Mouse (Mus musculus) bone marrow, adult 2 months (tissue): ENCODE results near the gene Gm45062. TPM values are rescaled to one million over a fixed set of nuclear protein-coding genes. Genes with fewer than 3 reads are reported as not detected.
A peak's percentile ranks its signal among the peaks of the same experiment; 100 is the strongest.

Experiments used
- H3K27ac ChIP-seq: fragments of 200-500 bp; 2 replicates; pipeline ENCODE4 v1.5.1; 2012; ENCODE audit warnings: low read depth, mild to moderate bottlenecking, control low read depth, inconsistent platforms, low read length; ENCODE audit not compliant: control insufficient read depth, poor library complexity, insufficient read depth
- H3K4me1 ChIP-seq: fragments of 200-500 bp; 2 replicates; pipeline ENCODE4 v1.6.1; 2011; ENCODE audit warnings: low read length; ENCODE audit not compliant: control insufficient read depth, insufficient read depth
- H3K4me3 ChIP-seq: fragments of 200-500 bp; replicated peaks from 2 replicates; pipeline ENCODE3; 2011; ENCODE audit warnings: mild to moderate bottlenecking, low read depth, low read length, control low read depth; ENCODE audit not compliant: control insufficient read depth
- CTCF ChIP-seq: fragments of 200-500 bp; IDR thresholded peaks from 2 replicates; pipeline ENCODE4 v1.5.1; 2011; ENCODE audit warnings: low read length, control low read depth; ENCODE audit not compliant: control insufficient read depth, insufficient read depth
- POLR2A ChIP-seq: fragments of 200-500 bp; IDR thresholded peaks from 2 replicates; pipeline ENCODE4 v1.6.1; 2011; ENCODE audit warnings: low read depth, mild to moderate bottlenecking, control low read depth, low read length, borderline replicate concordance; ENCODE audit not compliant: control insufficient read depth
- WGBS: fragments of 180-500 bp; shearing (Covaris S2); methylation state at CpG from one replicate; pipeline ENCODE4 v1.1.7; 2018; 5-methylcytosine and 5-hydroxymethylcytosine counted together
- polyA plus RNA-seq: library from polyadenylated mRNA; stranded (reverse); fragments of >200 nt; gene quantifications from 2 replicates; pipeline ENCODE4 v1.2.4, GENCODE M21; 2011; ENCODE audit warnings: low replicate concordance; ENCODE audit not compliant: missing spikeins, insufficient read depth, insufficient read length

The Gm45062 gene
- polyA plus RNA-seq, 1 experiment = 4.1 TPM

GRCm38 (mm10) chr6:8487044-8487853 lies 228.0 kb downstream of the Gm45062 start:
- TF ChIP-seq POLR2A = no peak
- no peak for TF ChIP-seq CTCF

DNA sequence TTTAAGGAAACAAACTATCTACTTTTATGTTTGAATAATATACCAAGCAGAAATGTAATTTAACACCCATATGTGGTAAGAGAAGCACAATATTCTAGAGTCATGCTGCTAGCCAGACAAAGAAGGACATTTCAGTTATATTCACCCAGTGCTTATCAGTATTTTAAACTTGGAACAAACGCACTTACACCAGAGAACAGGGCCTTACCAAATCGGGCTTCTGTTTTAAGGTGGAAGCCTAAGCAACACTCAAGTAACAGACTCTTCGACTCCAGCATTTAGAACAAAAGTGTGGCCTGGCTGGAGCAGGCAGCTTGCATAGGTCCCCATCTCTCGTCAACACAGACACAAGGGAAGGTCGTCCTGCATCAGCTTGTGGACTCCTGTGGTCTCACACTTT lies 229.0 kb downstream of the Gm45062 start:
- WGBS = 59% methylated on average over 5 of the region's 5 CpGs
- TF ChIP-seq POLR2A (no peak), CTCF (no peak)
- H3K4me3 ChIP-seq = no peak overlapping the region
- H3K27ac ChIP-seq = peak overlapping the region; percentile 9; the same call in 1 of the 2 replicates
- H3K4me1 ChIP-seq = peaks cover 7% of the 10 kb centered on the region

More at GRCm38 (mm10) chr6:8487044-8487853, 228.0 kb downstream of the Gm45062 start:
- 65% methylated on average over 20 of the region's 20 CpGs for WGBS
- peaks cover 7% of the 10 kb centered on the region for H3K4me1 ChIP-seq
- peak overlapping the region; percentile 55 for H3K4me3 ChIP-seq
- H3K27ac ChIP-seq = peak overlapping the region; percentile 83

- TF ChIP-seq POLR2A = no peak
- WGBS = 91% methylated on average over 7 of the region's 7 CpGs
- Histone ChIP-seq H3K27ac (no peak overlapping the region), H3K4me1 (peaks cover 7% of the 10 kb centered on the region), H3K4me3 (no peak overlapping the region)
Measured at GRCm38 (mm10) chr6:8489266-8489665, 230.0 kb downstream of the Gm45062 start.

DNA sequence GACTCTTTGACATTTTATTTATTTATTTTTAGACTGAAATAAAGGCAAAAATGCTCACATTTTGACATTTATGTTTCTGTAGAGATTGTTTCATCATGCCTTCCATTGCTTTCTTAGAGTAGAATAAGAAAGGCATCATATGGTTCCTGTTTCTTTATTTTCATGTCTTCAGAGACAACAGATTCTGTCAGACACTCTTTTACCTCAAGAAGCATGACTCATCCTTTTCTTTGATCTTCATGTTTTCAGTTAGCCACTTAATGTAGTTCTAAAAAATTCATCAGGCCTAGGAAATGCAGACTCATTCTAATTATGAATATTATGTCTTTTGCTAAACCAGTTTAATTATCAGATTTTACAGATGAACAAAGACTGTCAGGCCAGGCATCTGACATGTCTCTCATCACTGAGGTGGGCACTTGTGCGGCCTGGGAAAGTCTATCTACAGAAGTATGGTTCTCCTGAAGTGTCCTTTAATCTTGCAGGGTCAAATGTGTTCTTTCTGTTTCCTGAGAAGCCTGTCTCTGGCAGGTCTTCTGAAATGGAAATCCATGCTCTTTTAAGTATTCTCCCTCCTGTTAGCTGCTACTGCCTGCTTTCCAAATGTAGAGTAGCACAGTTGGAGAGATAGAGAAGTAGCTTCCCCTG lies 230.8 kb downstream of the Gm45062 start:
- Histone ChIP-seq H3K4me1 (peaks cover 6% of the 10 kb centered on the region), H3K27ac (no peak overlapping the region), H3K4me3 (no peak overlapping the region)
- TF ChIP-seq CTCF (no peak), POLR2A (no peak)
- WGBS = 88% methylated on average over 1 of the region's 1 CpGs

DNA sequence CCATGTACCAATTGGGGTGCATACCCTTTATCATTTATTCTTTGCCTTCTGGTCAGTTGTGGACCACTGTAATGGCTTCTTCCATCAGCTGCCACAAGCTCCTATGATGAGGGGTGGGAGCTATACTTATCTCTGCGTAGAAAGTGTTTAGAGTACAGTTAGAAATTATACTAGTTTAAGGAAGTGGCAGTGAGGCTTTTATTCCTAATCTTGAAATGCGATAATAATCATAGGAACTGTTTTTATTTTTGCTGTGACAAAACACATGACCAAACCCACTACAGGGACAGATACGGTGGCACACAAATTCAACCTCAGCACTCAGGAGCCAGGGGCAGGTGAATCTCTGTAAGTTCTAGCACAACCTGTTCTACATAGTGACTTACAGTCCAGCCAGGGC lies 233.0 kb downstream of the Gm45062 start:
- H3K27ac ChIP-seq = no peak overlapping the region
- H3K4me3 ChIP-seq = no peak overlapping the region
- peaks cover 6% of the 10 kb centered on the region for H3K4me1 ChIP-seq
- TF ChIP-seq CTCF = no peak
- no peak for TF ChIP-seq POLR2A
- WGBS = 72% methylated on average over 3 of the region's 3 CpGs

- 32% methylated on average over 5 of the region's 5 CpGs for WGBS
- peaks cover 3% of the 10 kb centered on the region; the same call in 1 of the 2 replicates for H3K4me1 ChIP-seq
- no peak overlapping the region for H3K4me3 ChIP-seq
- no peak overlapping the region; the same call in 1 of the 2 replicates for H3K27ac ChIP-seq
- TF ChIP-seq POLR2A = no peak
- TF ChIP-seq CTCF = no peak
Measured at GRCm38 (mm10) chr6:8495109-8495826, 236.0 kb downstream of the Gm45062 start.

GRCm38 (mm10) chr6:8495827-8496222 lies 236.6 kb downstream of the Gm45062 start:
- 66% methylated on average over 4 of the region's 4 CpGs for WGBS
- TF ChIP-seq CTCF (no peak), POLR2A (no peak)
- Histone ChIP-seq H3K4me1 (peaks cover 3% of the 10 kb centered on the region; the same call in 1 of the 2 replicates), H3K4me3 (no peak overlapping the region), H3K27ac (no peak overlapping the region)

DNA sequence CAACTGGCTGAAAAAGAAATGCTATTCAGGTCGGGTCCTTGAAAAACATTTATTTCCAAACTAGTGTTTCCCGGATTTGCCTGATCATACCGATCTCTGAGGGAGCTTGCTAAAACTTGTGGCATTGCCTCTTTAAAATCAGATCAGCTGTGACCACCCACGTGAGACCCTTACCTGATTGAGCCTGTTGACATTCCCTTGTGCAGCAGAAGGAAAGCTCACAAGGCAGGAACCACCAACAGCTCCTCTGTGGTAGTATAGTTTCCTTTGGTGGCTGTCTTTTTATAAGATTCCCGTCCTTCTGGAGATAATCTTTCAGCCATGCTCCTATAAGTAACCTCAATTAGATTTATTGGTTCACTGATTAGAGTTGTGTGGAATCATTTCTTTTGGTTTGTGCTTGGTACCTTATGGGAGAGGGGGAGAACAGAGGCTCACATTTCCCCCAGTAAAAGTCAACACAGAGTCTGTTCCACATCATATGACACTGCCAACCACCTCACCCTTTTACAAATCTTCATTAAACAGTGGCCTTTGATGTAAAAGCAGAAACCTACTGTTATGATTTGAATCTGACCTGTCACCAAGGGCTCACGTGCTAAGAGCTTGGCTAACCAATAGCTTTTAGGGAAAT lies 238.1 kb downstream of the Gm45062 start:
- no peak overlapping the region for H3K27ac ChIP-seq
- peaks cover 3% of the 10 kb centered on the region; the same call in 1 of the 2 replicates for H3K4me1 ChIP-seq
- H3K4me3 ChIP-seq = no peak overlapping the region
- TF ChIP-seq POLR2A (no peak), CTCF (no peak)
- WGBS = 71% methylated on average over 6 of the region's 6 CpGs
